Mouse (Mus musculus): ENCODE results near the gene Rassf7.

Rassf7 gene

DNA sequence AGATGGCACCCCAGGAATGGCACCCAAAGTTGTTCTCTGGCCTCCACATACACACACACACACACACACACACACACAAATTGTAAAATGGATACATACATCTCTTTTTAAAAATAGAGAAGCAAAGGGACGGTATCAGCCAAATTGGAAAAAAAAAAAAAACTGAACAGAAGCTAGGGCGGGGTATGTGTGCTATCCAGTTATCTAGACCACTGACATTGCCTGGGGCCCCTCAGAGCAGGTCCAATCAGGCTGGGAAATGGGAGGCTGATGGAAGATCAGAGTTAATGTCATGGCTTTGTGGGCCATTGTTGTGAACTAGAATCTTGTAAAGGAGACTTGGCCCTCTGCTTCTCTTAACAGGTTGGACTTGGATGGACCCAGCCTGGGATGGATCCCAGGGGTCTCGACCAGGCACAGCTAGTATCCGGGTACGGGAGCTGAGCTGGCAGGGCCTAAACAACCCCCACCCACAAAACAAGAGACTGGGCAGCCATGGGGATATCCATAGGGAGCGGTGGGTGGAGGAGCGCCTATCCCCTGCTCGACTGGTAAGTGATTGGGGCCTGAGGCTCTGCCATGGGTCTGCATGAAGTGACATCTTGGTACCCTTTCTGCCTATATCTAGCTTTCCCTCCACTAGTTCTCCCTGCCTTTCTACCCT is 18.9 kb upstream of the Rassf7 start:
- no peak for DNase-seq (ENCODE audit: low spot score)

DNA sequence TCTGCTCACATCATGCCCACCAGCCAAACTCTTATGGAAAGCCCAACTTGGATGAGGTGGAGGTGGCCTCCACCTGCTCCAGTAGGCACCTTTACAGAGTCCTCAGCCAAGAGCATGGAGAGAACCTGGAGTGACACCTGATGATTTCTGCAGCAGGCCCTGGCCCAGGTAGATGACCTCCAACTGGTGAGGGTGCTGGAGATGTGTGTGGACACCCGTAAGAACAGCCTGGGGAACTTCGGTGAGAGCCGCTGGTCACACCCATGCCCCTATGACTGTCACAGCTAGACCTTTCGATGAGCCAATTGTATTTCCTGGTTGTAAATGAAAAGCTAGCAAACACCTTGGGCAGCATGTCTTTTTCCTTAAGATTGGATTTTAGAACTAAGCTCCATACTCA is 17.5 kb upstream of the Rassf7 start:
- DNase-seq (ENCODE audit: low spot score) = no peak

DNA sequence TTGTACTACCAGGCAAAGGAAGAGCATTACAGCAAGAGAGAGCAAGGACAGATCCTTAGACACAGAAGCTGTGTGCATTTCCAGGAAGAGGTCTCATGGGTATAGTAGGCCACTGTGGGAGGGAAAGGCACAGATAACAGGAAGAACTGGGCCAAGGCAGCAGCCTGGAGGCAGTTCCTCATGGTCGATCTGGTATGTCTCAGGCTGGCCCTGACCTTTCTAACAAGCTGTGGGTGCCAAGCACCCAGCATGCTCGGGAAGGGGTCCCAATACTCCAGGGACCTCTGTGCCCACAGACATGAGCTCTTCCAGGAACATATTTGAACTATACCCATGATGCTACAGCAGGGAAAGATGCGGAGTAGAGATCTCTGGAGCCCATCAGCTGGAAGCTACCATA is 11.1 kb upstream of the Rassf7 start:
- DNase-seq (ENCODE audit: low spot score) = no peak

DNA sequence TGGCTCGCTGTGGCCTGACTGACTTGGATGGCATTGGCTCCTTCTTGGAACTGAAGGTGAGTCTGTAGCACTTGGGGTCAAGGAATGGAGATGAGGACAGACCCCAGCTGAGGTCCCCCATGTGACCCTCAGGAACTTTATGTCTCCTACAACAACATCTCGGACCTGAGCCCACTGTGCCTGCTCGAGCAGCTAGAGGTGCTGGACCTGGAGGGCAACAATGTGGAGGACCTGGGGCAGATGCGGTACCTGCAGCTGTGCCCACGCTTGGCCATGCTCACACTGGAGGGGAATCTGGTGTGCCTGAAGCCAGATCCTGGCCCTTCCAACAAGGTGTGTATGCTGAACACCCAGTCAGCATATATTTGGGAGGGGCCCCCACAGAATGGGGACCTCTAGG is 10.2 kb upstream of the Rassf7 start:
- DNase-seq (ENCODE audit: low spot score) = no peak

DNA sequence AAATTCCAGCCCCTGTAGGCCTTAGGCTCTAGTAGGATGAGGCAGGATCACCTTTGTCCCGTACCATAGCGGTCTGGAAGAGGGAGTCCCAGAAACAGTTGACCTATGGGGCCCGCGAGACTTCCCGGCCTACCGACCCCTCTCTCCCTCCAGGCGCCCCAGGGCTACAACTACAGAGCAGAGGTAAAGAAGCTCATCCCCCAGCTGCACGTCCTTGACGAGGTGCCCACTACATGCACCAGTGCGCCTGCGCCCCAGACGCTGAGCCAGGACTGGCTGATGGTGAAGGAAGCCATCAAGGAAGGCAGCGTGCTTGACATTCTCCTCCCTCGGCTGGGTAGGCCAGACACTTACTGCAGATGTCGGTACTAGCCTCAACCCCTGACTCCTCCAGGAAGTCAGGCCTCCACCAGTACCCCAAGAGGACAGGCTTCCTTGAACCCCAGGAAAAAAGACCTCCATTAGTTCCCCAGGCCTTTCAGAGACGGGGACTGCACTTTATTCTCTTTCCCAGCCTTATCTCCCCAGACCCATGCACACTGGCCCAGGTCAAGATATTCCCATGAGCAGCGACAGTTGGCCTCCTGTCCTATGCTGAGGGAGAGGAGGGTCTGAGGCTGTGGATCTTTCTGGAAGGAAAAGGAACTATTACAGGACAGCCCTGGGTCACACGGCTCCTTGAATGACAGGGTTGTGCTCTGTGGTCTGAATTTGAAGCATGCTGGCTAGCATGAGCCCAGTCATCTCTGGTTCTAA is 9.3 kb upstream of the Rassf7 start:
- no peak for DNase-seq (ENCODE audit: low spot score)

DNA sequence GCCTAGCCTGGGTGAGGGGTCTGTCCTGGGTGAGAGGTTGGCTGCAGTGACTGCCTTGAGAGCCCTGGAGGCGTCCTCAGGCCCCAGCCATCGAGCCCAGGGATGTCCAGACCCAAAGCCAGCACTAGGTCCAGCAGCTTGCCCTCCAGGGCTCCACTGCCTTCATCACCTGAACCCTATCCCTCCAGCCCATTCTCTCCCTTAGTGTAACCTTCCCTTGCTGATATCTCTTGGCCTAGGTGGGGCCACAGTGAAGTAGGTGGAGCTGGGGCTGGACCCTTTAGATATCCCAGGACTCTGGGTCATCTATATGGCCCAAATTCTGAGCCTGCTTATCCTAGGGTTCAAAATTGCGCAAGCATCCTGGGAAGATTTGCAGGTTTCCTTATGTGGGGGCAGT is 6.1 kb upstream of the Rassf7 start:
- no peak for DNase-seq (ENCODE audit: low spot score)

DNA sequence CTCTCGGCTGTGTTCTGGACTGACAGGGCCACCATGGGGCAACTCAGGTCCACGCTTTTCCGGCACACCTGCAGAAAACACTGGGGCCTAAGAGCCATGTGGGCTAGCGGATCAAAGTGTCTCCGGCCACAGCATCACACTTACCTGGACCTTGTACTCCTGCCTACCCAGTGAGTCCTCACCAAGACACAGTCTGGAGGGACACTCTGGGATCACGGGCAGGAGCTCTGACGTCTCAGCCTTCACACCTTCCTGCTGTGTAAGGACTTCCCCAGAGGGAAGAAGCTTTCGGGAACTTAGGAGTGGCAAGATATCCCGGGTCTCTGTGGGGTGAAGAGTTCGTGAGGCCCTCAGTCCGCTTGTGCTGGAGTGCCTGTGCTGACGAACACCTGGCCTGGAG is 5.5 kb upstream of the Rassf7 start:
- no peak for DNase-seq (ENCODE audit: low spot score)

DNA sequence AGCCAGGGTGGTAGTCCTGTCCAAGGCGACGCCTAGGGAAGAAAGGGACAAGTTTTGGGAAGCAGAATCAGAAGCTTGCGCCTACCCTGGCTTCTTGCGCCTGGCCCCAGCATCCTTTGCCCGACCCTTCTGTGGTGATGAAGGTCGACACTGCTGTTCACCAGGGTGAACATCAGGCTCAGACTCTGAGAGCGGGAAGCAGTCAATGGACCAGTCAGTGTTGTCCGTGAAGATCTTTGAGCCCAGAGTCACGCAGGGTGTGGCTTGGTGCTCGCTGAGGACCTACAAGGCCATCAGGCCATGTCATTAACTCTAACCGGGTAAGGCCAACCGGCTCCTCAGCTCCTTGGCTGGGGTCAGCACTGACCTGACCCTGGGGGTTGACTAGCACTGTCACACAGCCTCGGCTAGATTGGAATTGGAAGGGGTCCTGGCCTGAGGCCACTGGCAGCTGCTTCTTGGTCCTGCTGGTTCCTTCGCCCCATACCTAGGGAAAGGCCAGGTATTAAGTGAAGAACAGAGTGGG is 5.0 kb upstream of the Rassf7 start:
- no peak for DNase-seq (ENCODE audit: low spot score)

DNA sequence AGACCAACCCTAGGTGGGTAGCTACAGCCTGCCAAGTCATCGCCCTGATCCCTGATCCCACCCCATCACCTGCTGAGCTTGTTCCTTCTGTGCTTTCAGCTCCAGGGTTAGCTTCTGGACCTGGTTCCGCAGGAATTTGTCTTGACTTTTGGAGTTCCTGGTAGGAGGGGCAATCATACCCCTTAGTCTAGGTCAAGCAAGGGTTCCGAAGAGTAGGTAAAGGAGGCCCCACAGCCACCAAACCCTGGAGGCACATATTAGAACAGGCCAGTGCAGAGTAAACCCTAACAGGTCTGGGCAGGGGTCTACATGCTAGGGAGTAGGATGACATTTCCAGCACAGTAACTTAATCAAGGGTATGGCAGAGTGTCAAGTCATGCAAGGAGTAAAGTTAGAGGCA is 2.5 kb upstream of the Rassf7 start:
- no peak for DNase-seq (ENCODE audit: low spot score)

DNA sequence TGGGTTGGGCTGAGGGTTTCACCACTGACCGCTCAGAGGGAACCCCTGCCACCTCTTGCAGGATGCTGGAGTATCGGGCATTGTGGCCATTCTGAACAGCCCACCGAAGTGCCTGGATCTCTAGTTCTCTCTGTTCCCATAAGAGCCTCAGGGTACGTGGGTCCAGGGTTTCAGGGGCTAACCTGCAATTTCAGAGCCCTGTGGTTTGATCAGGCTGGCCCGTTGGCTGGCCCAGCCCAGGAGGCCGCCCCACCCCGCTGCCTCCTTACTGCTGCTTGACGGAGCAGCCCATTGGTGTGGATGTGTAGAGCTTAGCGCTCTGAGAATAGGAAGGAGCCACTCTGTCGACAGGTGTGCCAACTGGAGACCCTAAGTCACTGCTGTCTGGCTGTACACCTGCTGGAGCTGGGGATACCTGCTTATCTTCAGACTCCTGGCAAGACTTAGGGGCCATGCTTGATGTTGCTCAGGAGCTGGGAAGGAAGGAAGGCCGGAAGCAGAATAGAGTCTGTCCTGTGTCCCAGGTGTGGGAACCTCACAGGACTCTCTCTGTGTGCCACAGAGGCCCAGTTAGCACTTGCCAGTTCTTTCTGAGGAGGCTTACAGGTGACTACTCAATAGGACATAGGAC is 1.9 kb upstream of the Rassf7 start, which contains the start of gene Lmntd2:
TSS of gene Lmntd2 (minus strand) at position 476 of the 631 bp plus-strand sequence.
- no peak for DNase-seq (ENCODE audit: low spot score)

DNA sequence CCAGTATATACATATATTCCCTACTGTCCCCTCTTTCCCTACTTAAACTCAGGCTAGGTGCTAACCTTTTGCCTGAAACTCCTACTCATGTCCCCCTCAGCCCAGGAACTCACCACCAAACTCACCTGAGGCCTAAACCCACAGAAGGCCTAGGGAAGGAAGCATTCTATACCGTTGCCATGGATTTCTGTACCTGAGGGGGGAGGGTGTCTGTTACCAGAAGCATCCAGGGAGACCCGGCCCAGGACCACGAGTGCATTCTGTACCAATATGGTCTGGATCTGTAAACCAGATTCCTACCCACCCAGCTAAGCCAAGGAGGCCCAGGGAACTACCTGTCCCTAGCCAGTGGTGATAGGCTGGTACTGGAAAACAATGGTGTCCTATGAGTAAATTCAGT is 1.4 kb upstream of the Rassf7 start:
- no peak for DNase-seq (ENCODE audit: low spot score)

DNA sequence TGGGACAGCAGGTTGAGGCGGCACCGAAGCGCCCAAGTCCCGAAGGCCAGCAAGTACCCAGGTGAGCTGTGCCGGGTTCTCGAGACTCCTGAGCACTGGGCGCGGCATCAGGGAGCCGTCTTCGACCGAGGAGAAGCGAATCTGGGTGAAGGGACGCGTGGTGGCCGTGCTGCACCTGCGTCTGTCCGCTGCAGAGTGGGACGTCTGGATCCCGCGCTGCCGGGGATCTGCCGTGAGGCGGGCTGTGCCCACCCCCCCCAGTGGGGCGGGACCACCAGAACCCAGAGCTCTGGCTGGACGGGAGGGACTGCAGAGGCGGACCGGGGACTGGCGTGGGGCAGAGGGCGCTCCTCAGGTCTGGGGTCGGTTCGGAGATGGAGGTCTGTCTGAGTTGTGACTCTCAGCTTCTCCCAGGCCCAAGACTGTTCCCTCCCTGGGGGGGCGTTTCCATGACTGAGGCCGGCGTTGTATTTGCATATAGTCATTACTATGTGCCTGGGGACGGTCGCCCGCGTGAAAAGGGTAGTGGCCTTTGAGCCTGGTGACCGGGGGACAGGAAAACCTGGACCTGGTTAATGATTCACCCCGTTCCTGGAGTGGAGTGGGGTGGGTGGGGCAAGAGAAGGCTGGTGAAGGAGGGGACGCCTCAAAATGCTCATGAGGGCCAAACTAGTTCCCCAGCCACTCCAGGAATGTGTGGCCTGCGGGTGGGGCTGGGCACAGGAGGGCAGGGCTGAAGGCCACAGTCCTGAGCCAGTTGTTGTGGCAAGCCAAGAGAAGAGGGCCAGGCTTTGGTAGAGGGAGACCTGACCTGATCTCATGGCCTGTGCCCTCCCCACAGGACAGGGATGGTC is 447 bp downstream of the Rassf7 start:
- DNase-seq (ENCODE audit: low spot score) = no peak

DNA sequence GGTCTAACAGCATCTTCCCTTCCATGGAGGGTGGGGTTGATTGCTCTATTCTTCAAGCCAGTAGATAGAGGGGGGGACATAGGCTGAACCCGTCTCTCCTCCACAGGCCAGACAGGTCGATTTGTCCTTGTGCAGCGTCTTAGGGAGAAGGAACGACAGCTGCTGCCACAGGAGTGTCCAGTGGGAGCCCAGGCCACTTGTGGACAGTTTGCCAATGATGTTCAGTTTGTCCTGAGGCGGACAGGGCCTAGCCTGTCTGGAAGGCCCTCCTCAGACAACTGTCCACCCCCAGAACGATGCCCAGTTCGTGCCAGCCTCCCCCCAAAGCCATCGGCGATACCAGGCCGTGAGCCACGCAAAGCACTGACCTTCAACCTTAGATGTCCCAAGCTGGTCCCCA is 1.2 kb downstream of the Rassf7 start:
- DNase-seq (ENCODE audit: low spot score) = no peak

DNA sequence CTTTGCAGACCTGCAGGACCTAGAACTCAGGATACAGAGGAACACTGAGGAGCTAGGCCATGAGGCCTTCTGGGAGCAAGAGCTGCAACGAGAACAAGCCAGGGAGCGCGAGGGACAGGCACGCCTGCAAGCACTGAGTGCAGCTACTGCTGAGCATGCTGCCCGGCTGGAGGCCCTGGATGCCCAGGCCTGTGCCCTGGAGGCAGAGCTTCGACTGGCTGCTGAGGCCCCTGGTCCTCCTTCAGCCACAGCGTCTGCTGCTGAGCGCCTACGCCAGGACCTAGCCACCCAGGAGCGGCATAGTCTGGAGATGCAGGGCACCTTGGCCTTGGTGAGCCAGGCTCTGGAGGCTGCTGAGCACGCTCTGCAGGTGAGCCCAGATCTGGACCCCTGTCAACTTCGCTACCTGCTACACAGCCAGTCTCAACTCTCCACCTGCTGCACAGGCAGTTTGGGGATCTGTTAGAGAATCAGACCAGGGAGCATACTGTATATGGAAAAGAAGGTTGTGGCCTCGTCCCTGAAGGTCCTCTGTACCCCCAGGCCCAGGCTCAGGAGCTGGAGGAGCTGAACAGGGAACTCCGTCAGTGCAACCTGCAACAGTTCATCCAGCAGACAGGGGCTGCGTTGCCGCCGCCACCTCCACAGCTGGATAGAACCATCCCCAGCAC is 1.8 kb downstream of the Rassf7 start:
- no peak for DNase-seq (ENCODE audit: low spot score)

DNA sequence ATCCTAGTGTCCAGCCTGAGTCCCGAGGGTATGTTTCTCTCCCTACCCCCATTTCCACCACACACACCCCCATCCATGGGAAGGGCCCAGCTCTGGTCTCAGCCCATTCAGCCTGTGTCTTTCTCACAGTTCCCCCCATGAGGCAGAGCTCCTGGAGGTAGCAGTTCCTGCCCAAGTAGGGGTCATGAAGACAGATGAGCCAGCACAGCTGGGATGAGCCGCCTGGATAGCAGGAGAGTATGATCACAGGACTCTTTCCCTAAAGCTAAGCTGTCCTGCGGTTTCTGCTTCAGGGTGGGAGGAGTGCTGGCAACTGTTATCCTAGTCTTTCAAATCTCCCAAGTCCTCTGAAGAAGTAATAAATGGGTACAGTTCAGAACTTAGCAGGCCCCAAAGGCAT is 2.5 kb downstream of the Rassf7 start:
- no peak for DNase-seq (ENCODE audit: low spot score)

DNA sequence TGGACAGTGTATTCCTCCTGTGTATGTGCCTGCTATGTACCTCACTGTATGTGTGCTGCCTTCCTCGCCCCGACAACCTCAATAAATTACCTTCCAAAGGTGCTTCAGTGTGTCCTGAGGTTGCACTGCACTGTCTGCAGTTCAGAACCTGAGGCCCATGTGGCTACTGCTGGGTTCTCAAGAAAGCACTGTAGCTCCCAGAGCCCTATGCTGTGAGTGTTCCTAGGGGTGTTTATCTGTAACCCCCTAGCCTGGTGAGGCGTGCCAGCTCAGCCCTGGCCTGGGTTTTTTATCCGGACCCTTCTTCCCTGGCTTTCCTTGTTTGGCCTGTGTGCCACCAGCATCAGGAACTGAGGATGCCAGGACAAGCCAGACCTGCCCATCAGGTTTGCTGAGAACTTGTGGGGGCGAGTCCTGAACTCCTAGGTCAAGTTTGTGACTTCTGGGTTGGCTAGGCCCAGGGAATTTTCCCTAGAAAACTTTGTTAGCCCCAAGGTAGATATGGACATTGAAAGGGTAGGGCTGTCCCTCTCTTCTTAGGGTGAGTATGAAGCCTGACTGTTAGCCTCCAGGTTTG is 3.0 kb downstream of the Rassf7 start:
- no peak for DNase-seq (ENCODE audit: low spot score)

DNA sequence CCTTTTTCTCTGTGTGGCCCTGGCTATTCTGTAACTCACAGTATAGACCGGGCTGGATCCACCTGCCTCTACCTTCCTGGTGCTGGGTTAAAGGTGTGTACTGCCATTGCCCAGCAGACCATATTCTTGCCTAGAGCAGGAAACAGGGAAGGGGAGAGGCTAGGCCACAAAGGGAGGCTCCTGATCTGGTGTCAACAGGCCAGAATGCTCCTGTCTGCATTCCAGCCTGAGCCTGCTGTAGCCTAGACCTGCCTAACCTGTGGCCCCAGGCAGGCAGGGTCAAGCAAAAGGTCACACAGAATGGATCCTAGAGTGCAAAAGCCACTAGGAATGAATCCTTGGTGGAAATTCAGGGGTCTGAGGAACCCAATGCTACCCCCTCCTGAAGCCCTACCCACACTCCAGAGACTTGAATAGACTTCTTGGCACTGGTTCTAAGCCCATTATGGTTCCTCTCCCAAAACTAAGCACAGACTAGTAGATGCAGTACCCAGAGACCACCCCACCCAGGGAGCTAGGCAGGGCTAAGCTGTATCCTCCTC is 4.0 kb downstream of the Rassf7 start:
- no peak for DNase-seq (ENCODE audit: low spot score)

DNA sequence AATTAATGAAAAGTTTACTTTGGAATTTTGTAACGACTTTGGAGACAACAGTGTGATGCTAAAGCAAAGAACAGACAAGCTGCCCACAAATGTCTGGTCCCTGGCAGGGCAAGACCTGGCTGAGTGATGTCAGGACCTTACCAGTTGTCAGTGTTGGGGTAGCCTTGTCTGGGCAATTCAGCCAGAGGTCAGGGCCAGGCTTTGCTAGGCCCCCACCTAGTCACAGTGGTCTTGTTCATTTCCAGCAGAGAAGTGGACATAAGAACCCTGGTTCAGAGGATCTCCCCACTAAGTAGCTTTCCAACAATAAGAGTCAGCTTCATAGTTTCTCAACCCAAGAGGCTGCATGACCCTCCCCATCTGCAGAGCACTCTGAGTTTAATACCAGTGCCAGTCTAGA is 4.7 kb downstream of the Rassf7 start:
- DNase-seq (ENCODE audit: low spot score) = no peak

DNA sequence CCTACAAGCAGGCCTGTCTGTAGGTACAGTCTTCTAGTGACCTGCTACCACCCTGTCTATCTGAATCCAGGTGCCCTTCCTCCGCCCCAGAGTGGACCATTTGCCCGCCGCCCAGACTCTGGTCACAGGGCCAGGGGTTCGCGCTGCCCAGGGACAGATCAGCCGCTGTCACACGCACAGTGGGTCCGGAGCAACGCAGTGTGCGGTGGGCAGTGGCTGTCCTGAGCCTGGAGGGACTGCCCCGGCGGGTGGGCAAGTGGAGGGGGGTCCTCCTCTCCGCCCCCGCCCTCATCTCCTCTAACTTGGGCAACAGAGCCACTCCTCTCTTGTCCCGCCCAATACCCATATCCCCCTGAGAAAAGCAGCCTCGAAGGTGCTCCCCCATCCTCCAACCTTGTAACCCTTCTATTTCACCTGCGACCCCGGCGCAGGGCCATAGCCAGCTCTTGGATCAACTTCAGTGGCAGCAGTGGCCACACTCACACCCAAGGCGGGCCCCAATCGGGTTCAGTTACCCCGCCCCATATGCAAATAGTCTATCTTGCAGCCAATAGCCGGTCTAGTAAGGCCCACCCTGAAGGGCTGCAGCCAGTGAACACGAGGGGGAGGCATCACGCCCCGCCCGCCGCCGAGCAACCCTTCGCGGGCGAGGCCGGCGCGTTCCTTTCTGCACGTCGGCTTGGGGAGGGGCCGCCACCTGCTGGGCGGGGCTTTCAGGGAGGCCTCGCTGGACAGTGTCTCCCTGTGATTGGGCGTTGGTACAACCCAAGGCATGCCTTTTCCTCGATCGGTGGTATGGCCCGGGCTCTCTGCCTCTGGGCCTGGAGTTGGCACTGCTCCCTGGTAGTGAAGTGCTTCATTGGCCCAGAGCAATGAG is 5.8 kb downstream of the Rassf7 start:
- DNase-seq (ENCODE audit: low spot score) = peak; percentile 90

DNA sequence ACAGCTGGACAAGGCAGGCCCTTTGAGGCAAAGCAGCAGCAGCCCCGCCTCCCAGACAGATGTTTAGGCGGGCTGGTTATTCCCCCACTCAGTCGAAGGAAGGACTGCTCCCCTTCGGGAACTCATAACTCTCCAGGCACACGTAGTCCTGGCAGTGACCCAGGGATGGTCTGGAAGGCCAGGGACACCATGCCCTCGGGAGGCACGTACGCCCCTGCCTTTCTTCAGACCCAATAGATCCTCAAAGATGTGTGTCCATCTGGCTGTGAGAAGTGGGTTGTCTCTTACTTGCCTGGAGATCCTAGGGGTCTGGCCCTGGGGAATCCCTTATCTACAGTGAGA is 6.4 kb downstream of the Rassf7 start:
- DNase-seq (ENCODE audit: low spot score) = no peak

Measured in ovary, postnatal 10 days (tissue).